Mouse (Mus musculus) bone marrow macrophage, adult 2 months (primary cell): ENCODE data around the gene Ppm1j. TPM values are rescaled to one million over a fixed set of nuclear protein-coding genes. Genes with fewer than 3 reads are reported as not detected.

Experiments used
- H3K27ac ChIP-seq: 2 replicates; pipeline ENCODE4 v1.5.1; 2012; ENCODE audit warnings: low read depth, low read length; ENCODE audit not compliant: insufficient read depth
- H3K4me1 ChIP-seq: 2 replicates; pipeline ENCODE4 v1.6.1; 2012; ENCODE audit warnings: low read length; ENCODE audit not compliant: control insufficient read depth, insufficient read depth
- H3K4me3 ChIP-seq: 2 replicates; pipeline ENCODE4 v1.5.1; 2012; ENCODE audit warnings: mild to moderate bottlenecking, low read length, moderate library complexity; ENCODE audit not compliant: insufficient read depth
- CTCF ChIP-seq: IDR thresholded peaks from 2 replicates; pipeline ENCODE4 v1.5.1; 2012; ENCODE audit warnings: low read depth, mild to moderate bottlenecking, low read length, moderate library complexity
- POLR2A ChIP-seq: IDR thresholded peaks from 2 replicates; pipeline ENCODE4 v1.6.1; 2012; ENCODE audit warnings: mild to moderate bottlenecking, low read depth, low read length, borderline replicate concordance
- polyA plus RNA-seq: library from polyadenylated mRNA; stranded (reverse); fragments of >200 nt; gene quantifications from 2 replicates; pipeline ENCODE4 v1.2.4, GENCODE M21; 2012; ENCODE audit not compliant: missing spikeins, insufficient read depth, insufficient read length

Ppm1j gene
- polyA plus RNA-seq, 1 experiment: 1.3 TPM

DNA sequence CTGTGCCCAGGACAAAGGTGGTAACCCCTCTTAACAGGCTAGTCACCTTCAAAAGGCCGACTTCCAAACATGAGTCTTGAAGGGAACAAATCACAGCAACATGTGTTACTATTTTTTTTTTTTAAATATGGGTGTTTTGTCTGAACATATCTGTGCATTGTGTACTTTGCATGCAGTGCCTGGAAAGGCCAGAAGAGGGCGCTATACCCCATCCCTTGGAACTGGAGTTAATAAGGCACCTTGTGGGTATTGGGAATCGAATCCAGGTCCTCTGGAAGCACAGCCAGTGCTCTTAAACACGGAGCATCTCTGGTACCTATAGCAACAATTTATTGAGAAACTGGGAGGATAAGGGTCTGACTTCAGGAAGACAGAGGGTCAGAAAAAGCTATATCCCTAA lies 15.8 kb upstream of the Ppm1j start:
- H3K27ac ChIP-seq: no peak overlapping the region
- TF ChIP-seq CTCF (peak; percentile 88), POLR2A (no peak)
- peaks cover 11% of the 10 kb centered on the region for H3K4me1 ChIP-seq
- H3K4me3 ChIP-seq: no peak overlapping the region

DNA sequence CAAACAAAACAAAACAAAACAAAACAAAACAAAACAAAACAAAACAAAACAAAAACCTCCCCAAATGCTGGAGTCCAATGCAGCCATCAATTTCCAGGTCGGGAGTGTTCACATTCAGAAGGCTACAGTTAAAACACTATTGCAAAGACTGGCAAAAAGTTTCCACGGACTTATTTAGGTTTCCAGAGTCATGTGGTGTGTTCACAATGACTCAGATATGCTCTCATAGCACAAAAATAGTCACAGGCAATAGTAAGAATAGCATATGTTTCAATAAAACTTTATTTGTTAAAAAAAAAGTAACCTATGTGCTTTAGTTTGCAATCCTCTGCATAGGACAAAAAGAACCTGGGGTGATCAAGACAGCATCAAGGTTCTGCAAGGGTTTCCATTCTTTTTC lies 13.7 kb upstream of the Ppm1j start:
- no peak overlapping the region for H3K4me3 ChIP-seq
- peak overlapping the region; percentile 75 for H3K27ac ChIP-seq
- H3K4me1 ChIP-seq: peaks cover 11% of the 10 kb centered on the region
- no peak for TF ChIP-seq CTCF
- no peak for TF ChIP-seq POLR2A

DNA sequence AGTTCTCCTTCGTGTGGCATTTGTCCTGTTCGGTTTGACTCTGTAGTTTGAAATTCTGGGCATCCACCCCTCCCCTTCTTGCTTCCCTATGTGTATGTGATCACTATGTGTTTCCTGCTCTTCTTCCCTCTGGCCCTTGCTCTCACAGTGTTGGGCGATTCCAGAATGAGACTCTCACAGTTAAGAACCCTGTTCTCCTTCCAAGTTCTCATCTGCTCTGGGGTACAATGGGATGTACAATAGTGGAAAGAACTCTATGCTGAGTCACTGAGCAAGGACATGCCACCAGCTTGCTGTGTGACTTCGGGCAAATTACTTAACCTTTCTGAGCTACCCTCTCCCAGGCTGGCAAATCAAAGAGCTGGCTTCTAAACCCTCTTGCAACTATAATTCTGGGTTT lies 13.1 kb upstream of the Ppm1j start:
- peaks cover 11% of the 10 kb centered on the region for H3K4me1 ChIP-seq
- no peak overlapping the region for H3K4me3 ChIP-seq
- TF ChIP-seq CTCF: no peak
- peak overlapping the region; percentile 75 for H3K27ac ChIP-seq

DNA sequence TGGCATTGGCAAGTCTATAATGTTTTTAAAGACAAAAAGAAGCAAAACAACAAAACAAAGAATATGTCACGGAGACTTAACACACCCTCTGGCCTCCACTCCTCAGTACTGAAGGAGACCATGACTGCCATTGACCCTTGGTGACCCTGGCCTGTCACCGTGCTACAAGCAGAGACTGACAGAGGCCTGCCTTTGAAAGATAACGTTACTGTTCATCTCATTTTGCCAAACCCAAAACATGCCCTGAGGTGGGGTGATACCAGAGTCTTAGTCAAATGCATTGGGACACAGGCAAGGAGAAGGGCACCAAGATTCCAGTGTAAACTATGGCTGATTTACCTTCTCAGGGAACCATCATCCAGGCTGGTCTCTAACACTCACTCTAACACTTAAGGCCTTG lies 11.7 kb upstream of the Ppm1j start:
- Histone ChIP-seq H3K4me3 (no peak overlapping the region), H3K4me1 (peaks cover 11% of the 10 kb centered on the region), H3K27ac (no peak overlapping the region)
- TF ChIP-seq CTCF (no peak), POLR2A (no peak)

DNA sequence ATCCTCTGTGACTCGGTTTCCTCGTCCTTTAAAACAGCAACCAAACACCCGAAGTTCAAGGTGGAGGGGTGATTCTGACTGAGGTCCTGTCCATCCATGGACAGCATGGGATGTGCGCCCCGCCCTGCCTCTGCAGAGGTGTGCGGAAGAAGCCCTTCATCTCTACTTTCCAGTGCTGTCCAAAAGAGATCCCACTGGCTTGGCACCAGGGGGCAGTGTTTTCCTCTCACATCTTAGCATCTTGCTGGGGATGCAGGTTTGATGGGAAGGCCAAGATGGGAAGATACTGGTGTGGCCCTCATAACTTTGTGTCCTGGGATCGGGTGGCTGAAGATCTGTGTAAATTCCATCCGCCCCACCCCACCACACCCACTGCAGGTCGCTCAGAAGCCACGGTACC lies 10.8 kb upstream of the Ppm1j start:
- no peak overlapping the region for H3K4me3 ChIP-seq
- peak; percentile 36; the same call in 1 of the 2 replicates for TF ChIP-seq CTCF
- no peak for TF ChIP-seq POLR2A
- H3K27ac ChIP-seq: no peak overlapping the region
- peaks cover 11% of the 10 kb centered on the region for H3K4me1 ChIP-seq

DNA sequence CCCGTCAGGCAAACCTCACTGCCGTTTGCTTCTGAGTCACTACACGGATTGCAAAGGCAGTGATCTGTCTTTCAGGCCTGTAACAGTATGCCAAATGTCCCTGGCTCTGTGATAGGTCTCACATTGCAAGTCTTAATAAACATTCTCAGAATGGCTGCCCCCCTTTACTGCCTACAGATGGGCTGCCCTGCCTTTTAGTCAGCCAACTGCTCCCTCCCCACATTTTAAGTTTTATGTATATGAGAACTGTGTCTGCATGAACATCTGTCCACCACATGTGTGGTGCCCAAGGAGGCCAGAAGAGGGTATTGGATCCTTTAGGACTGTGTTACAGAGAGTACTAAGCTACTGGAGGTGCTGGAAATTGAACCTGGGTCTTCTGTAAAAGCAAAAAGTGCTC lies 9.9 kb upstream of the Ppm1j start:
- Histone ChIP-seq H3K27ac (no peak overlapping the region), H3K4me3 (no peak overlapping the region), H3K4me1 (peaks cover 11% of the 10 kb centered on the region)
- TF ChIP-seq CTCF (no peak), POLR2A (no peak)

DNA sequence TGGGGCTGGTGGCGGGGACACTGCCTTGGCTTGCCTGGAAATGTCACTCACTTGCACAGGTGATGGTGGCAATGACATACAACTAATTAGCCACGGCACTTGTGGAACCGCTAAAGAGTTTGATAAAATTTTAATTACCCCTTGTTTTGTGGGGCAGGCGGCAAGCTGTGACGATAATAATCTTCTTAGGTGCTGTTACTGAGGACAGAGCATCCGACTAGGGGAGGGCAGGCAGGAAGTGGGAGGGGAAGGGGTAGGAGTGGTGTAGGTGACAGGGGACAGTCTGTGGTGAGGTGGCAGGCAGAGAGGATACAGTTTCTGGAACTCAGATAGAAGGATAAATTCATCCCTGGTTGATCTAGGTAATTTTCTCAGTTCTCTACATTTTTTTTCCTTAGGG lies 9.4 kb upstream of the Ppm1j start:
- Histone ChIP-seq H3K27ac (no peak overlapping the region), H3K4me3 (no peak overlapping the region), H3K4me1 (peaks cover 11% of the 10 kb centered on the region)
- TF ChIP-seq POLR2A (no peak), CTCF (no peak)

DNA sequence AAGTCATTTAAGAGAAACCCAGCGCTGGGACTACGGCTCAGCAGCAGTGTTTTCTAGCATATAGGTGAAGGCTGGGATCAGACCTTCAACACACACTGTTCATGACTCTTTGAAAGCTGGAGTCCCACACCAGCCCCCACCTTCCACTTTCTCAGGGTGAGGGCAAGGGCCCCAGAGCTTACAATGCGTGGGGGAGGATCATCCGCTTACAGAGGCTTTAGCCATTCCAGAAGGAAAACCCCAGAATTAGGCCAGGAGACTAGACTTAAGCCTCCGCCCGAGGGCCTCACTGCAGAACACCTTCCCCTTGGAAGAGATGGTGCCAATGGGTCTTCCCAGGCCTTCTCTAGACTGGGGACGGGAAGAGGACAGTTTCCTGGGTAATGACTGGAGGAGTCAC lies 7.6 kb upstream of the Ppm1j start:
- H3K27ac ChIP-seq: no peak overlapping the region
- H3K4me3 ChIP-seq: no peak overlapping the region
- TF ChIP-seq POLR2A (no peak), CTCF (no peak)
- H3K4me1 ChIP-seq: no peaks in the 10 kb centered on the region

DNA sequence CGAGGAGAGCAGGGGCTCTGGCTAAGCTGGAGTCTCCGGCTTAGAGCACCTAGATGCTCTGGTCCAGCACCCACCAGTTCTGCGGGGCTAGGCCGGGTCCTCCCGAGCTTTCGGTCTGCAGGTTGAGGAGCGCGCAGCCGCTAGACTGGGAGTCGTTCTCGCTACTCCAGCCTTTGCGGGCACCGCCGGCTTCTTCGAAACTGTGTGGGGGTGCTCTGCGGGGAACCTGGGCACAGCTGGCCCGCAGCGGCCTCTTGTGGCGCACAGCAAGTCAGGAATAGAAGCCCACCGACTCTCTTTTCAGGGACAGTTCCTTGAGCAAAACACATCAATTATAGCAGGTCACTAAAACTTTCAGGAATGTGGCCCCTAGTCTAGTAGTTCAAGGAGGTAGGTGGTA lies 3.5 kb upstream of the Ppm1j start:
- TF ChIP-seq POLR2A (no peak), CTCF (peak; percentile 17; the same call in 1 of the 2 replicates)
- Histone ChIP-seq H3K4me1 (peaks cover 2% of the 10 kb centered on the region; the same call in 1 of the 2 replicates), H3K4me3 (no peak overlapping the region; the same call in 1 of the 2 replicates), H3K27ac (no peak overlapping the region)

DNA sequence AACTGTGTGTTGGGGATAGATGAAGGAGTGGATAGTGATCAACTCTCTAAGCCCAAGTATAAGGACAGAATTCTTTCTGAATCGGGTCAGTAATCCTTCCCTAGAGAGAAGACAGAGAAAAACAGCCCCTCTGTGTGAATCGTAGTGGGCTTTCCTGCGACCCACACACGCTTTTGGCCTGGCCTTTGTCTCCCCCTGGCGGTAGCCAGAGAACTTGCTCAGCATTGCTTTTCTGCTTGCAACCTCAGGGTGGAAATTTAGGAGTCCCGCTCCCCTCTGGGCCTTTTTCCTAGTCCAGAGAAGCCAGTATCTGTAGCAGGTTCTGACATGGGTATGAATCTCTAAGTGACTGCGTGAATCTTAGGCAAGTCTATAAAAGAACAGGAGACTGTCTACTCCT lies 907 bp upstream of the Ppm1j start:
- no peak overlapping the region for H3K4me3 ChIP-seq
- TF ChIP-seq CTCF (peak; percentile 99), POLR2A (no peak)
- peaks cover 2% of the 10 kb centered on the region; the same call in 1 of the 2 replicates for H3K4me1 ChIP-seq
- H3K27ac ChIP-seq: no peak overlapping the region

DNA sequence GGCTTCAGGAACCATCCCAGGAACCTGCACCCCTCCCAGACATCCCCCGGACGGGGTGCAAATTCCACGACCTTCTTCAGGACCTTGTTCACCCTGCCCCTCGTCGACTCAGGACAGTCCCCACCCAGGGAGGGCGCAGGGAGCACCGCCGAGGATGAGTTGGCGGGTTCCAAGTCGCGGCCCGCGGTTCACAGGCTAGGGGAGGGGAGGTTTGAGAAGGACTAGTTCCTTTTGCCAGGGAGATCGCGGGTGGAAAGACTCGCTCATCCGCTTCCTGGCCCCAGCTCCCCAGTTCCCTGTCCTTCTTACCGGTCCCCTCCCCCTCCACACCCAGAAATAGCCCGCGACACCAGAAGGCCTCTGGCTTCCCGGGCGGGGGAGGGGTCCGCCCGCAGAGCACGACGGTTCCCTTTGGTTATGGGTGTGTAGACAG lies 631 bp downstream of the Ppm1j start, which contains the start of gene Fam19a3:
Fam19a3 (minus strand) TSS at position 370 of the 433 bp plus-strand sequence.
- H3K27ac ChIP-seq: no peak within 1 kb of the TSS
- TF ChIP-seq CTCF (no peak), POLR2A (no peak)
- H3K4me1 ChIP-seq: peaks cover 2% of the 10 kb centered on the region; the same call in 1 of the 2 replicates
- peak within 1 kb of the TSS; percentile 58 for H3K4me3 ChIP-seq
